Mouse (Mus musculus) lung, postnatal 0 days (tissue): ENCODE measurements around the gene Ccdc57.

Experiments
- CTCF ChIP-seq: IDR thresholded peaks from 2 replicates; pipeline ENCODE4 v1.5.1; 2016; ENCODE audit warnings: antibody characterized with exemption, mild to moderate bottlenecking
- EP300 ChIP-seq: IDR thresholded peaks from 2 replicates; pipeline ENCODE4 v1.6.1; 2016; ENCODE audit warnings: antibody characterized with exemption, mild to moderate bottlenecking, control low read depth

DNA sequence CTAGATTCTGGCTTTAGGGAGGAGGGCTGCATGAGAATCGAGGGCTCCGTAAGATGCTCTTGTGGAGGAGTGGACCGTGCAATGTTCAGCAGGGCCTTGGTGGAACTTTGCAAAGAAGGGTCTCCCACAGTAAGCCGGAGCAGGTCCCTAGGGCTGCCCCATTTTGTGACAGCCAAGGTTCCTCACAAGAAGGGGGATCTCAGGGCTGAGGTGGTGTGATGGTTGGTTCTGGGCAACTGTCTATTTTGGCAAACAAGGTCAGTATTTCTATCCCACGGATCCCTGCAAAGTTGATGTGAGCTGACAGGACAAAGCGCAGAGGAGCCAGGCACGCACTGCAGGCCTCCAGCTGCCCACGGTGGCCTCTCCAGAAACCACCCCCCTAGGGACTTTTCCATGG, 18.6 kb upstream of the Ccdc57 start:
- no peak for TF ChIP-seq CTCF
- TF ChIP-seq EP300, result no peak
